In the genomic region with DNA sequence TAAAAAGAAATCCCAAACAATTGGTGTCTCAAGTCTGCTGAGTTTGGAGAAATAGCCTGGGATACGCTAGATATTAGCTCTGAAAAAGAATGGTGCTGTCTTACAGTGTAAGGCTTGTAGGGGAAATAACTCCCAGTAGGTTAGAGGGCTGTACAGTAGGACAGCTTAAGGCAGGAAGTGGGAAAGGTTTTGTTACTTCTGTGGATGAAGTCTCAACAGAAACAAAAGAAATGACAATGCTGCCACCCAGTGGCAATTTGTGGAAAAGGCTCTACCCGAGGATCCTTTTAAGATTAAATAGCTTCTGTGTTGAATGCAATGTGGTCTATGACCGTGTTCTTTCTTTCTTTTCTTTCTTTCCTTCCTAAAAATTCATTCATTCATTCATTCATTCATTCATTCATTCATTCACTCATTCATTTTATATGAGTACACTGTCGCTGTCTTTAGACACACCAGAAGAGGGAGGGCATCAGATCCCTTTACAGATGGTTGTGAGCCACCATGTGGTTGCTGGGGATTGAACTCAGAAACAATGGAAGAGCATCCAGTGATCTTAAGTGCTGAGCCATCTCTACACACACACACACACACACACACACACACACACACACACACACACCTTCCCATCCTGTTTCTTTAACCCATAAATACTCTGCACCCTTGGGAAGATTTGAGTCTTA, we compare ENCODE assay signal across 8 mouse cellular contexts. TPM values are rescaled to one million over a fixed set of nuclear protein-coding genes. Genes with fewer than 3 reads are reported as not detected.
DNase-seq lines count a peak whose midpoint lies in the region; ATAC-seq lines count a peak whose summit lies in the region.

No protein-coding gene starts in this region.

- no peak overlapping the region for H3K9ac ChIP-seq in embryonic facial prominence, embryonic 14.5 days (ENCODE audit: low read depth, low read length)
- H3K9ac ChIP-seq in kidney, embryonic 16.5 days (replicated peaks; ENCODE audit: low read length) = no peak overlapping the region

- H3K4me1 ChIP-seq in embryonic facial prominence, embryonic 14.5 days (ENCODE audit: control insufficient read depth, insufficient read depth, low read length) = no peaks in the 10 kb centered on the region
- H3K4me1 ChIP-seq in heart, embryonic 10.5 days = no peaks in the 10 kb centered on the region
- no peaks in the 10 kb centered on the region for H3K4me1 ChIP-seq in kidney, embryonic 16.5 days (ENCODE audit: insufficient read depth, low read length)

- WGBS in embryonic facial prominence, embryonic 14.5 days = 7% methylated on average over 4 of the region's 4 CpGs
- WGBS in heart, embryonic 10.5 days = 10% methylated on average over 4 of the region's 4 CpGs
- WGBS in kidney, embryonic 16.5 days = 9% methylated on average over 4 of the region's 4 CpGs

- DNase-seq in A20 (ENCODE audit: low read depth, low spot score) (peak; percentile 77), liver (peak; percentile 76)
- peak; percentile 84 for DNase-seq in adrenal gland, postnatal 14 days
- DNase-seq in embryonic facial prominence, embryonic 14.5 days (ENCODE audit: low spot score) = peak; percentile 89
- DNase-seq in heart, embryonic 10.5 days (ENCODE audit: low spot score) = peak; percentile 87
- peak; percentile 90 for DNase-seq in naive thymus-derived CD4-positive, alpha-beta T cell, adult 2 months (ENCODE audit: low read depth)
- DNase-seq in splenic B cell, adult 2 months (ENCODE audit: low read depth, low spot score) = peak; percentile 79

- H3K9me3 ChIP-seq in embryonic facial prominence, embryonic 14.5 days (ENCODE audit: control insufficient read depth, low read length) = no peaks in the 10 kb centered on the region
- no peaks in the 10 kb centered on the region for H3K9me3 ChIP-seq in heart, embryonic 10.5 days
- H3K9me3 ChIP-seq in kidney, embryonic 16.5 days (ENCODE audit: low read length) = no peaks in the 10 kb centered on the region

- no peaks in the 10 kb centered on the region for H3K36me3 ChIP-seq in embryonic facial prominence, embryonic 14.5 days (ENCODE audit: control insufficient read depth, insufficient read depth, low read length)
- no peaks in the 10 kb centered on the region for H3K36me3 ChIP-seq in heart, embryonic 10.5 days
- H3K36me3 ChIP-seq in kidney, embryonic 16.5 days (ENCODE audit: insufficient read depth, low read length) = no peaks in the 10 kb centered on the region
- no peaks in the 10 kb centered on the region for H3K36me3 ChIP-seq in splenic B cell, adult 2 months (ENCODE audit: control insufficient read depth, insufficient read depth, low read length, poor library complexity, severe bottlenecking)

- peak; percentile 92 for ATAC-seq in embryonic facial prominence, embryonic 14.5 days (ENCODE audit: low read depth)
- peak; percentile 89 for ATAC-seq in kidney, embryonic 16.5 days (ENCODE audit: low FRiP score, low TSS enrichment)

- no peak overlapping the region for H3K4me3 ChIP-seq in embryonic facial prominence, embryonic 14.5 days (ENCODE audit: low read depth, low read length)
- no peak overlapping the region for H3K4me3 ChIP-seq in heart, embryonic 10.5 days
- no peak overlapping the region for H3K4me3 ChIP-seq in kidney, embryonic 16.5 days (ENCODE audit: low read length)

- no peaks in the 10 kb centered on the region for H3K27me3 ChIP-seq in embryonic facial prominence, embryonic 14.5 days (replicated peaks; ENCODE audit: control insufficient read depth, insufficient read depth, low read length)
- no peaks in the 10 kb centered on the region for H3K27me3 ChIP-seq in heart, embryonic 10.5 days (ENCODE audit: insufficient read depth, poor library complexity, severe bottlenecking)
- no peaks in the 10 kb centered on the region for H3K27me3 ChIP-seq in kidney, embryonic 16.5 days (ENCODE audit: insufficient read depth, low read length)
- H3K27me3 ChIP-seq in splenic B cell, adult 2 months (ENCODE audit: control insufficient read depth, insufficient read depth, low read length, poor library complexity, severe bottlenecking) = no peaks in the 10 kb centered on the region

- H3K27ac ChIP-seq in embryonic facial prominence, embryonic 14.5 days (replicated peaks; ENCODE audit: low read depth, low read length) = no peak overlapping the region
- no peak overlapping the region for H3K27ac ChIP-seq in heart, embryonic 10.5 days
- H3K27ac ChIP-seq in kidney, embryonic 16.5 days (ENCODE audit: low read length) = no peak overlapping the region

- H3K4me2 ChIP-seq in embryonic facial prominence, embryonic 14.5 days (ENCODE audit: low read depth, low read length) = no peak overlapping the region
- no peak overlapping the region for H3K4me2 ChIP-seq in kidney, embryonic 16.5 days (replicated peaks; ENCODE audit: low read depth, low read length)

RNA-seq across cellular contexts. Expression of a gene that starts 0.9 kb away (rescaled TPM):
- 0.56 and 7.7 TPM in 2 replicates for total RNA-seq in adrenal gland, postnatal 14 days (2021)
- 0.75 TPM in 1 of 2 replicates, not detected in the other for polyA plus RNA-seq in embryonic facial prominence, embryonic 14.5 days (2014; fragmentation: Nextera tagmentation; extraction: Ambion mirVana)
- not detected in 2 replicates for polyA plus RNA-seq in heart, embryonic 10.5 days (2016; fragmentation: Nextera tagmentation; extraction: Ambion mirVana)
- polyA plus RNA-seq in kidney, embryonic 16.5 days (2015; fragmentation: Nextera tagmentation; extraction: Ambion mirVana) = not detected in 2 replicates

RNA-seq across cellular contexts. Expression of a gene that starts 6.6 kb away (rescaled TPM):
- 11.0 and 13.6 TPM in 2 replicates for total RNA-seq in adrenal gland, postnatal 14 days (2021)
- polyA plus RNA-seq in embryonic facial prominence, embryonic 14.5 days (2014; fragmentation: Nextera tagmentation; extraction: Ambion mirVana) = 61.6 and 69.4 TPM in 2 replicates
- 66.7 and 80.5 TPM in 2 replicates for polyA plus RNA-seq in heart, embryonic 10.5 days (2016; fragmentation: Nextera tagmentation; extraction: Ambion mirVana)
- 83.4 and 84.1 TPM in 2 replicates for polyA plus RNA-seq in kidney, embryonic 16.5 days (2015; fragmentation: Nextera tagmentation; extraction: Ambion mirVana)

RNA-seq across cellular contexts. Expression of a gene that starts 27.0 kb away (rescaled TPM):
- total RNA-seq in adrenal gland, postnatal 14 days (2021) = 617 and 658 TPM in 2 replicates
- polyA plus RNA-seq in embryonic facial prominence, embryonic 14.5 days (2014; fragmentation: Nextera tagmentation; extraction: Ambion mirVana) = 847 and 859 TPM in 2 replicates
- 639 and 790 TPM in 2 replicates for polyA plus RNA-seq in heart, embryonic 10.5 days (2016; fragmentation: Nextera tagmentation; extraction: Ambion mirVana)
- 667 and 704 TPM in 2 replicates for polyA plus RNA-seq in kidney, embryonic 16.5 days (2015; fragmentation: Nextera tagmentation; extraction: Ambion mirVana)

RNA-seq across cellular contexts. Expression of a gene that starts 50.4 kb away (rescaled TPM):
- 157 and 172 TPM in 2 replicates for total RNA-seq in adrenal gland, postnatal 14 days (2021)
- 450 and 475 TPM in 2 replicates for polyA plus RNA-seq in embryonic facial prominence, embryonic 14.5 days (2014; fragmentation: Nextera tagmentation; extraction: Ambion mirVana)
- polyA plus RNA-seq in heart, embryonic 10.5 days (2016; fragmentation: Nextera tagmentation; extraction: Ambion mirVana) = 403 and 465 TPM in 2 replicates
- 409 and 441 TPM in 2 replicates for polyA plus RNA-seq in kidney, embryonic 16.5 days (2015; fragmentation: Nextera tagmentation; extraction: Ambion mirVana)
